Mouse (Mus musculus) left cerebral cortex, adult 18-20 months (tissue): ENCODE data around the gene Nudt9. TPM values are rescaled to one million over a fixed set of nuclear protein-coding genes. Genes with fewer than 3 reads are reported as not detected.

Experiments
- DNase-seq, 2 experiments: peaks; one replicate each; pipeline ENCODE4 v3.0.0; 2021 to 2022; ENCODE audit warnings: low spot score in 2 of 2, mixed read lengths in 1 of 2
- total RNA-seq, 2 experiments: library from RNA; stranded (reverse); gene quantifications; 2 replicates each; pipeline ENCODE4 v1.2.3; 2021

Gene Nudt9
- total RNA-seq, 2 experiments from 2014 or later = 60.5 to 62.1 TPM

- DNase-seq = no peak
These were observed 27.5 kb downstream of the Nudt9 start for GRCm38 (mm10) chr5:104073602-104074001.

GRCm38 (mm10) chr5:104074388-104074787, 28.3 kb downstream of the Nudt9 start:
- DNase-seq = peak; percentile 64 to 80

- no peak for DNase-seq
These were observed 30.3 kb downstream of the Nudt9 start for GRCm38 (mm10) chr5:104076361-104076760.

- no peak for DNase-seq
These were observed 31.4 kb downstream of the Nudt9 start, which contains the start of gene Gm17660 for GRCm38 (mm10) chr5:104077508-104077907. Gm17660 (minus strand) TSS chr5:104077608.

- no peak for DNase-seq
These were observed 34.6 kb downstream of the Nudt9 start for GRCm38 (mm10) chr5:104080736-104081135.

GRCm38 (mm10) chr5:104085366-104085765, 39.3 kb downstream of the Nudt9 start:
- DNase-seq = no peak

GRCm38 (mm10) chr5:104089751-104090150, 43.6 kb downstream of the Nudt9 start:
- DNase-seq = no peak

GRCm38 (mm10) chr5:104095416-104096077, 49.4 kb downstream of the Nudt9 start:
- no peak for DNase-seq

- DNase-seq = no peak
These were observed 50.2 kb downstream of the Nudt9 start for GRCm38 (mm10) chr5:104096078-104096938.

GRCm38 (mm10) chr5:104101678-104102531, 55.8 kb downstream of the Nudt9 start:
- no peak for DNase-seq

GRCm38 (mm10) chr5:104103171-104103570, 57.1 kb downstream of the Nudt9 start:
- no peak for DNase-seq

- no peak for DNase-seq
These were observed 58.0 kb downstream of the Nudt9 start for GRCm38 (mm10) chr5:104104111-104104510.

- DNase-seq = no peak
These were observed 62.2 kb downstream of the Nudt9 start for GRCm38 (mm10) chr5:104108127-104108875.

- DNase-seq = peak; percentile 65 to 72
These were observed 62.8 kb downstream of the Nudt9 start for GRCm38 (mm10) chr5:104108879-104109369.

- no peak for DNase-seq
These were observed 63.4 kb downstream of the Nudt9 start for GRCm38 (mm10) chr5:104109516-104109915.

- DNase-seq = peak; percentile 47 to 70
These were observed 64.2 kb downstream of the Nudt9 start for GRCm38 (mm10) chr5:104110171-104110920.

- peak in 1 of 2 experiments; percentile 26 for DNase-seq
These were observed 65.9 kb downstream of the Nudt9 start for GRCm38 (mm10) chr5:104112016-104112415.

GRCm38 (mm10) chr5:104112511-104112910, 66.4 kb downstream of the Nudt9 start:
- DNase-seq = no peak

GRCm38 (mm10) chr5:104113491-104114172, 67.5 kb downstream of the Nudt9 start, which contains the start of gene Sparcl1:
Sparcl1 (minus strand) TSS chr5:104113733.
- DNase-seq = peak; percentile 46 to 69
